Mouse (Mus musculus) heart, adult 2 months (tissue): ENCODE results near the gene Cenpx. TPM values are rescaled to one million over a fixed set of nuclear protein-coding genes. Genes with fewer than 3 reads are reported as not detected.

ENCODE experiments used
- DNase-seq, 2 experiments: peaks; one replicate each; pipeline ENCODE4 v3.0.0; 2021
- H3K27ac ChIP-seq: fragments of 200-600 bp; 2 replicates; pipeline ENCODE4 v1.8.1; 2022
- H3K27me3 ChIP-seq: fragments of 200-500 bp; 2 replicates; pipeline ENCODE4 v1.6.1; 2012; ENCODE audit warnings: mild to moderate bottlenecking, low read length, inconsistent platforms, mixed read lengths; ENCODE audit not compliant: control insufficient read depth, insufficient read depth
- H3K36me3 ChIP-seq: fragments of 200-500 bp; 2 replicates; pipeline ENCODE4 v1.6.1; 2012; ENCODE audit warnings: low read length, inconsistent platforms; ENCODE audit not compliant: control insufficient read depth, insufficient read depth
- H3K4me1 ChIP-seq: fragments of 200-500 bp; 2 replicates; pipeline ENCODE4 v1.6.1; 2011; ENCODE audit warnings: low read length; ENCODE audit not compliant: control insufficient read depth, insufficient read depth
- H3K4me3 ChIP-seq: fragments of 200-600 bp; 2 replicates; pipeline ENCODE4 v1.8.1; 2022
- H3K79me2 ChIP-seq: fragments of 200-500 bp; replicated peaks from 2 replicates; pipeline ENCODE4 v1.6.1; 2012; ENCODE audit warnings: mild to moderate bottlenecking, inconsistent platforms, low read length, moderate library complexity, mixed read lengths; ENCODE audit not compliant: control insufficient read depth, insufficient read depth
- H3K9ac ChIP-seq: fragments of 200-500 bp; 2 replicates; pipeline ENCODE4 v1.6.1; 2012; ENCODE audit warnings: low read depth, mild to moderate bottlenecking, control low read depth, inconsistent platforms, low read length, mixed read lengths
- CTCF ChIP-seq: fragments of 200-600 bp; IDR thresholded peaks from 2 replicates; pipeline ENCODE4 v1.8.1; 2022; ENCODE audit warnings: antibody characterized with exemption, mild to moderate bottlenecking, moderate library complexity
- EP300 ChIP-seq: fragments of 200-500 bp; IDR thresholded peaks from 2 replicates; pipeline ENCODE4 v1.6.1; 2011; ENCODE audit warnings: low read depth, low read length, control low read depth; ENCODE audit not compliant: insufficient read depth
- POLR2A ChIP-seq: fragments of 200-500 bp; IDR thresholded peaks from 2 replicates; pipeline ENCODE4 v1.6.1; 2011; ENCODE audit warnings: mild to moderate bottlenecking, low read depth, low read length, control low read depth; ENCODE audit not compliant: insufficient read depth
- WGBS: fragments of 180-500 bp; shearing (Covaris S2); methylation state at CpG from one replicate; pipeline ENCODE4 v1.1.7; 2018; 5-methylcytosine and 5-hydroxymethylcytosine counted together
- intact Hi-C: fragments of 180-260 bp; cut with DNase I; formaldehyde crosslinking; loops from one replicate; pipeline ENCODE4 v1.15.1; 2025
- polyA plus RNA-seq: library from polyadenylated mRNA; depleted of rRNA; stranded (reverse); fragments of >200 nt; gene quantifications from 2 replicates; pipeline ENCODE4 v1.2.3, GENCODE M21; 2012
- total RNA-seq, 2 experiments: library from RNA; stranded (reverse); gene quantifications; 2 replicates each; pipeline ENCODE4 v1.2.3; 2021

The Cenpx gene
- total and polyA plus RNA-seq, 3 experiments: 26.4 to 53.0 (median 34.2) TPM

GRCm38 (mm10) chr11:120709551-120709950 lies 4.0 kb downstream of the Cenpx start:
- H3K4me1 ChIP-seq: peaks cover 3% of the 10 kb centered on the region; the same call in 1 of the 2 replicates
- H3K4me3 ChIP-seq: no peak overlapping the region
- H3K9ac ChIP-seq: no peak overlapping the region
- H3K79me2 ChIP-seq: no peaks in the 10 kb centered on the region
- no peak overlapping the region for H3K27ac ChIP-seq
- 88% methylated on average over 2 of the region's 2 CpGs for WGBS
- intact Hi-C loops: no loop called here
- DNase-seq: no peak
- H3K27me3 ChIP-seq: no peaks in the 10 kb centered on the region
- H3K36me3 ChIP-seq: no peaks in the 10 kb centered on the region
- TF ChIP-seq CTCF: no peak
- TF ChIP-seq EP300: no peak
- TF ChIP-seq POLR2A: no peak

- Histone ChIP-seq H3K4me3 (no peak overlapping the region), H3K27ac (no peak overlapping the region), H3K36me3 (no peaks in the 10 kb centered on the region), H3K4me1 (peaks cover 3% of the 10 kb centered on the region; the same call in 1 of the 2 replicates), H3K79me2 (no peaks in the 10 kb centered on the region), H3K27me3 (no peaks in the 10 kb centered on the region), H3K9ac (no peak overlapping the region)
- TF ChIP-seq POLR2A (no peak), CTCF (no peak), EP300 (no peak)
- DNase-seq: no peak
- 68% methylated on average over 5 of the region's 5 CpGs for WGBS
- intact Hi-C loops: no loop called here
These were observed 5.6 kb downstream of the Cenpx start for GRCm38 (mm10) chr11:120707969-120708368.

GRCm38 (mm10) chr11:120707225-120707624 lies 6.3 kb downstream of the Cenpx start:
- H3K4me1 ChIP-seq: no peaks in the 10 kb centered on the region
- no peak overlapping the region for H3K4me3 ChIP-seq
- no peak for DNase-seq
- no peak for TF ChIP-seq CTCF
- no peak for TF ChIP-seq EP300
- no peak for TF ChIP-seq POLR2A
- intact Hi-C loops: no loop called here
- H3K36me3 ChIP-seq: no peaks in the 10 kb centered on the region
- no peaks in the 10 kb centered on the region for H3K27me3 ChIP-seq
- no peaks in the 10 kb centered on the region for H3K79me2 ChIP-seq
- no peak overlapping the region for H3K9ac ChIP-seq
- WGBS: 69% methylated on average over 11 of the region's 12 CpGs
- H3K27ac ChIP-seq: no peak overlapping the region

- H3K27me3 ChIP-seq: no peaks in the 10 kb centered on the region
- H3K4me3 ChIP-seq: no peak overlapping the region
- DNase-seq: no peak
- WGBS: 76% methylated on average over 5 of the region's 5 CpGs
- no peak overlapping the region for H3K9ac ChIP-seq
- no peak for TF ChIP-seq CTCF
- TF ChIP-seq EP300: no peak
- no peak for TF ChIP-seq POLR2A
- intact Hi-C loops: no loop called here
- no peaks in the 10 kb centered on the region for H3K36me3 ChIP-seq
- no peak overlapping the region for H3K27ac ChIP-seq
- no peaks in the 10 kb centered on the region for H3K79me2 ChIP-seq
- H3K4me1 ChIP-seq: no peaks in the 10 kb centered on the region
These were observed 7.4 kb downstream of the Cenpx start for GRCm38 (mm10) chr11:120706120-120706519.

- Histone ChIP-seq H3K9ac (no peak overlapping the region), H3K4me3 (no peak overlapping the region), H3K79me2 (no peaks in the 10 kb centered on the region), H3K27me3 (no peaks in the 10 kb centered on the region), H3K4me1 (no peaks in the 10 kb centered on the region), H3K36me3 (no peaks in the 10 kb centered on the region), H3K27ac (no peak overlapping the region)
- no peak for TF ChIP-seq EP300
- TF ChIP-seq CTCF: no peak
- TF ChIP-seq POLR2A: no peak
- WGBS: 71% methylated on average over 8 of the region's 8 CpGs
- intact Hi-C loops: no loop called here
- no peak for DNase-seq
These were observed 8.8 kb downstream of the Cenpx start for GRCm38 (mm10) chr11:120704486-120705325.
